Mouse (Mus musculus) thymus, adult 2 months (tissue): Measurements from ENCODE around the gene Dnaaf3. TPM values are rescaled to one million over a fixed set of nuclear protein-coding genes. Genes with fewer than 3 reads are reported as not detected.

Source experiments
- DNase-seq: peaks from one replicate; pipeline ENCODE4 v3.0.0; 2021
- H3K27ac ChIP-seq: fragments of 200-500 bp; 2 replicates; pipeline ENCODE4 v1.5.1; 2012; ENCODE audit warnings: low read length, control low read depth; ENCODE audit not compliant: control insufficient read depth, insufficient read depth
- H3K27me3 ChIP-seq: fragments of 200-500 bp; 2 replicates; pipeline ENCODE4 v1.6.1; 2012; ENCODE audit warnings: mild to moderate bottlenecking, low read length, moderate library complexity, mixed read lengths; ENCODE audit not compliant: control insufficient read depth, insufficient read depth
- H3K36me3 ChIP-seq: fragments of 200-500 bp; 2 replicates; pipeline ENCODE4 v1.6.1; 2012; ENCODE audit warnings: mild to moderate bottlenecking, low read length, moderate library complexity; ENCODE audit not compliant: control insufficient read depth, insufficient read depth
- H3K4me1 ChIP-seq: fragments of 200-500 bp; replicated peaks from 2 replicates; pipeline ENCODE4 v1.6.1; 2012; ENCODE audit warnings: low read length; ENCODE audit not compliant: control insufficient read depth, insufficient read depth
- H3K4me3 ChIP-seq: fragments of 200-500 bp; 2 replicates; pipeline ENCODE4 v1.5.1; 2012; ENCODE audit warnings: mild to moderate bottlenecking, low read length, control low read depth, moderate library complexity; ENCODE audit not compliant: control insufficient read depth, insufficient read depth
- CTCF ChIP-seq: fragments of 200-500 bp; IDR thresholded peaks from 2 replicates; pipeline ENCODE4 v1.5.1; 2012; ENCODE audit warnings: mild to moderate bottlenecking, control low read depth, low read length, moderate library complexity, borderline replicate concordance; ENCODE audit not compliant: control insufficient read depth, poor library complexity, insufficient read depth; ENCODE audit errors: extremely low read depth
- POLR2A ChIP-seq: fragments of 200-500 bp; IDR thresholded peaks from 2 replicates; pipeline ENCODE4 v1.6.1; 2012; ENCODE audit warnings: mild to moderate bottlenecking, low read length, control low read depth, moderate library complexity; ENCODE audit not compliant: control insufficient read depth, poor library complexity, insufficient read depth; ENCODE audit errors: extremely low read depth
- WGBS: fragments of 180-500 bp; shearing (Covaris S2); methylation state at CpG from one replicate; pipeline ENCODE4 v1.1.7; 2018; 5-methylcytosine and 5-hydroxymethylcytosine counted together
- polyA plus RNA-seq: library from polyadenylated mRNA; depleted of rRNA; stranded (reverse); fragments of >200 nt; gene quantifications from 2 replicates; pipeline ENCODE4 v1.2.3, GENCODE M21; 2012

The Dnaaf3 gene
- polyA plus RNA-seq, 1 experiment, result 9.8 TPM

DNA sequence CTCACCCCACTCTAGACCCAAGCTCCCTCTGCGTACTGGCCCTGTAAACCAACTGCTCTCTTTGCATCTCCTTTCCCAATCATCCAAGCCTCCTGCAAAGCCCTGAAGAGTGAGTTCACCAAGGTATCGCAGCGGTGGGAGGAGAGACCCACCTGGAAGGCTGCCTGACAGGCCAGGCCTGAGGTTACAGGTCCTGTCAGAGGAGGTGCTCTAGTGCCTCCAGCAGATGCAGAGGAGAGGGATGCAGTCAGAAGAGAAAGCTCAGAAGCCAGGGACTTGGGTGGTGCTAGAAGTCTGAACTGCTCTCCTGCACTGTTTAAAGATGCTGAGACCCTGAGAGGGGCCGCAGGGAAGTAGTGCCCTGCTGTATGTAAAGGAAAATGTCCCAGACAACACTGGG lies 33.2 kb downstream of the Dnaaf3 start:
- no peak overlapping the region for H3K4me3 ChIP-seq
- H3K4me1 ChIP-seq, result peaks cover 22% of the 10 kb centered on the region
- H3K36me3 ChIP-seq, result peaks cover 14% of the 10 kb centered on the region
- no peak overlapping the region for H3K27ac ChIP-seq
- DNase-seq, result no peak
- H3K27me3 ChIP-seq, result no peaks in the 10 kb centered on the region
- 95% methylated on average over 4 of the region's 4 CpGs for WGBS
- TF ChIP-seq POLR2A (no peak), CTCF (no peak)

DNA sequence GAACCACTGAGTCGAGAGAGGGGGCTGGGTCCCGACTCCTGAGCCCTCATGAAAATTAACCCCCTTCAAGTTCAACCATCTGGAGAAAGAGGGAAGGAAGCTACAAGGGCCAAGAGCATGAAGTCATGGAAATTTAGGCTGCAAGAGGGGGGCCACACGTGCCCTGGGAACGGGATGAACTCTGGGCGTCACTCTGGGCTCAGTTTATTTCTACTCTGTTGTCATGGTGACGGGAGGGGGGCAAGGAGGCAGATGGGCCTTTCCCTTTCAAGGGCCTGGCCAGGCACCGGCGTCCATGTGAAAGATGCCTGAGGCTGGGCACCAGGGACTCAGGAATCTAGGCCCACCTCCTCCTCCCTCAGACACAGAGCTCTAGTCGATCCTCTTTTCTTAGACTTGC lies 34.0 kb downstream of the Dnaaf3 start:
- peaks cover 26% of the 10 kb centered on the region for H3K4me1 ChIP-seq
- DNase-seq, result no peak
- WGBS, result 67% methylated on average over 9 of the region's 9 CpGs
- no peak overlapping the region for H3K27ac ChIP-seq
- TF ChIP-seq CTCF (no peak), POLR2A (no peak)
- no peak overlapping the region for H3K4me3 ChIP-seq
- H3K36me3 ChIP-seq, result peaks cover 14% of the 10 kb centered on the region
- H3K27me3 ChIP-seq, result no peaks in the 10 kb centered on the region

DNA sequence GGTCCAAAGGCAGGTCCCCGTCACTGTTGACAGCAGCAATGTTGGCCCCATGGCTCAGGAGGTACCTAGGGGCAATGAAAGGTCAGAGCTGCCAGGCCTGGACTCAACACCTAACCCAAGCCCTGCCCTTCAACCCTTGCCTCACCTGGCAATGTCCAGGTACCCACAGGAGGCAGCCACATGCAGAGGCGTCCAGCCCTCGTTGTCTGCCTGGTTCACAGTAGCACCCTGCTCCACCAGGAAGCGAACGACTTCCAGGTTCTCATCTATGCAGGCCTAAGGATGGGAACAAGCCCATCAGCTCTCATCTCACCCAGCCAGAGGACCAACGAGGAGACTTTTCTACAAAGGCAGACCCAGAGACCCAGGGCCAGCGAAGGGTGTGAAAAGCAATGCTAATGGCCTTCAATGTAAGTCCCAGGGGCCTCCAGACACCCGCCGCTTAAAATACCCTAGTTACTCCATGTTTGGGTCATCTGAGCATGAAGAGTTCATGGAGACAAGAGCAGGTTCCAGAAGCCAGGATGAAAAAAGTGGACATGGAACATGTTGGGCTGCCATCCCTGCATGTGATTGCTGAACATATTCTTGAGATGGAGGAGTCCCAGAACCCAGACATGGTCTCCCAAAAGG lies 34.9 kb downstream of the Dnaaf3 start:
- peaks cover 33% of the 10 kb centered on the region for H3K4me1 ChIP-seq
- no peak overlapping the region for H3K4me3 ChIP-seq
- 96% methylated on average over 9 of the region's 9 CpGs for WGBS

DNA sequence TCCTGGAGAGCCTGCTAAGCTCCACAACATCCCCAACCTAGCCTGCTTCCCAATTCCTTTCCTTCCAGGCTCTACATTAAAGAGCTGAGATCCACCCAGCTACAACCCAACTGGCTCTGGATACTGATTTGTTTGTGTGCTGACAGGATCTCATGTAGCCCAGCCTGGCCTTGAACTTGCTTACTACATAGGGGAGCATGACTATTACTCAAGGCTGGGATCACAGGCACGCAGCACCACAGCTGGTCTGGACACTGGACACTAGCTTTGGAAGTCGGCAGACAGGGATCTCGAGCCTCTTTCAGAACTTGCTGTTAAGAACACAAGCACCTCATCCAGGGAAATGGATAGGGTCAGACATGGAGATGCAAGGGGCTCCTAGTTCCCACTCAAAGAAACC lies 35.8 kb downstream of the Dnaaf3 start:
- no peak for DNase-seq
- Histone ChIP-seq H3K36me3 (peaks cover 14% of the 10 kb centered on the region), H3K27me3 (no peaks in the 10 kb centered on the region)

More for the DNA sequence above, 34.9 kb downstream of the Dnaaf3 start:
- H3K36me3 ChIP-seq, result peaks cover 14% of the 10 kb centered on the region
- TF ChIP-seq CTCF, result no peak
- no peak for DNase-seq
- H3K27me3 ChIP-seq, result no peaks in the 10 kb centered on the region
- no peak overlapping the region for H3K27ac ChIP-seq

DNA sequence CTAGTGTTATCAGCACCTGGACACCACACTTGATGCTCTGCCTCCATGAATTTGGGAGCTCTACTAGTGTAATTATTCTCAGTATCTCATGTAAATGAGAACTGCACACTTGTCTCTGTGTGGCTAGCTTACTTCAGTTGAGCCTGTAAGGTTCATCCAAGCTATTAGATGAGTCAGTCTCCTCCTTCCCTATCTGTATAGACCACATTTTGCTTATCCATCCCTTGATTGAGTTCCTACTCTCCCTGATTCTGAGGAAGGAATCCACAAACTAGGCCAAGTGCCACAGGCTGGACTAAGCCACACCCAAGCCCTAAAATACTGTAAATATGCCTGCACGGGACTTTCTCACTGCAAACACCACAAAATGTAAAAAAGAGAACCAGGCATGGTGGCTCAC lies 38.3 kb downstream of the Dnaaf3 start:
- 91% methylated on average over 1 of the region's 1 CpGs for WGBS
- no peak overlapping the region for H3K27ac ChIP-seq
- H3K4me3 ChIP-seq, result no peak overlapping the region
- TF ChIP-seq POLR2A, result no peak
- TF ChIP-seq CTCF, result no peak
- no peaks in the 10 kb centered on the region for H3K27me3 ChIP-seq
- peaks cover 19% of the 10 kb centered on the region for H3K4me1 ChIP-seq
- no peak for DNase-seq
- H3K36me3 ChIP-seq, result peaks cover 23% of the 10 kb centered on the region

More for the DNA sequence above, 35.8 kb downstream of the Dnaaf3 start:
- no peak overlapping the region for H3K4me3 ChIP-seq
- peaks cover 32% of the 10 kb centered on the region for H3K4me1 ChIP-seq
- H3K27ac ChIP-seq, result no peak overlapping the region
- WGBS, result 98% methylated on average over 3 of the region's 3 CpGs
- TF ChIP-seq POLR2A, result no peak
- no peak for TF ChIP-seq CTCF

GRCm38 (mm10) chr7:4492284-4493224 lies 39.7 kb downstream of the Dnaaf3 start:
- peak; percentile 23 for DNase-seq
- Histone ChIP-seq H3K27me3 (no peaks in the 10 kb centered on the region), H3K4me3 (no peak overlapping the region), H3K36me3 (peaks cover 23% of the 10 kb centered on the region), H3K27ac (no peak overlapping the region), H3K4me1 (peaks cover 12% of the 10 kb centered on the region)
- WGBS, result 47% methylated on average over 13 of the region's 13 CpGs
- no peak for TF ChIP-seq POLR2A
- no peak for TF ChIP-seq CTCF

DNA sequence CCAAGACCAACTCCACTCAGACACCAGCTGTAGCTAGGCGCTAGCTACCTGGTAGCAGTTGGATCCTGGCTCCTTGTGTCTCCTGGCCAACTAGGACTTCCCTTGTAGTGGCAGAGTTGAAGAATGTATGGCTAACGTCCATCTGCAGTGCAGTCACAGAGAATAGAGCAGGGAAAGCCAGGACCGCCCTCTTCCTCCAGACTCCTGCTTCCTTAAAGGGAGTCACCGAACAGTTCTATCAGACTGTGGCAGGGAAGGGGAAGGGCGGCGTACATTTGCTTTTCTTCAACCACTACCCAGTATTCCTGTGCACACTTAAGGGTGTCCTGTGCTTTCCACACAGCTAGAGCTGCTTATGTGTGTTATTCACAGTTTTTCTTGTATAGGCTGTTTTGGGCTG lies 40.9 kb downstream of the Dnaaf3 start:
- no peak for DNase-seq
- peaks cover 15% of the 10 kb centered on the region; the same call in 1 of the 2 replicates for H3K36me3 ChIP-seq
- TF ChIP-seq CTCF, result no peak
- TF ChIP-seq POLR2A, result no peak
- H3K4me3 ChIP-seq, result no peak overlapping the region
- H3K27me3 ChIP-seq, result no peaks in the 10 kb centered on the region
- 75% methylated on average over 6 of the region's 6 CpGs for WGBS
- peaks cover 12% of the 10 kb centered on the region for H3K4me1 ChIP-seq
- no peak overlapping the region for H3K27ac ChIP-seq
